Mouse (Mus musculus) fibroblast of lung, adult 2 months (primary cell): ENCODE data around the gene Gatad2b.
A peak's percentile ranks its signal among the peaks of the same experiment; 100 is the strongest.
"Not testable (repeated sequence)": the region's sequence is repeated elsewhere in the genome, so short reads cannot be mapped to it uniquely, and the experiment has no call there.

Experiments used
- DNase-seq: peaks from one replicate; pipeline ENCODE4 v3.0.0-alpha.2; 2011; ENCODE audit warnings: low read depth

Gatad2b gene

DNA sequence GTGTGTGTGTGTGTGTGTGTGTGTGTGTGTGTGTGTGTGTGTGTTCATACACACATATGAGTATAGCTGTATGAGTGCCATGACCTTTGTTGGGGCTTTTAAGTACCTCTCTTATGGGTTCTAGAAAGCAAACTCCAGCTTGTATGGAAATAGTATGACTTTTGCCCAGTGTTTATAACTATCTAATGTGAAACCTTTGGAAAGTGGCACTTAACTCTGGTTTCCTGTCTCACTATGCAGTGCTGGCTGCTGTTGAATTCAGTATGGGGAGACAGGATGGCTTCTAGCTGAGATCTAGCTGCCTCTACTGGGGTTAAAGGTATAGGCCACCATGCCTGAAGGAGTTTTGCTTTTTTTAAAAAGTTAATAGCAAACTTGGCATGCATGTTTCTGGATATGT lies 16.6 kb downstream of the Gatad2b start:
- no peak for DNase-seq

DNA sequence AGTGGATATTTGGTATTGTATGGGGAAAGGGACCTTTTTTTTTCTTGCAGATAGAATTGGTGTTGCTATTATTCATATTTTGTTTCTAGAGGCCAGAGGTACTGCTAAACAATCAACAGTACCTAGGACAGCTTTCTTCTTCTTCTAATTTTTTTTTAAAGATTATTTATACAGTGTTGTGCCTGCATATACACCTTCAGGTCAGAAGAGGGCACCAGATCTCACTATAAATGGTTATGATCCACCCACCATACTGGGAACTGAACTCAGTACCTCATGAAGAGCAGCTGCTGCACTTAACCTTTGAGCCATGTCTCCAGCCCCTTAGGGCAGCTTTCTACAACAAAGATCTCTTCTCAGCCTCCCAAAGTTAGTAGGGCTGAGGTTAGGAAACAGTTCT lies 20.4 kb downstream of the Gatad2b start:
- DNase-seq = no peak

DNA sequence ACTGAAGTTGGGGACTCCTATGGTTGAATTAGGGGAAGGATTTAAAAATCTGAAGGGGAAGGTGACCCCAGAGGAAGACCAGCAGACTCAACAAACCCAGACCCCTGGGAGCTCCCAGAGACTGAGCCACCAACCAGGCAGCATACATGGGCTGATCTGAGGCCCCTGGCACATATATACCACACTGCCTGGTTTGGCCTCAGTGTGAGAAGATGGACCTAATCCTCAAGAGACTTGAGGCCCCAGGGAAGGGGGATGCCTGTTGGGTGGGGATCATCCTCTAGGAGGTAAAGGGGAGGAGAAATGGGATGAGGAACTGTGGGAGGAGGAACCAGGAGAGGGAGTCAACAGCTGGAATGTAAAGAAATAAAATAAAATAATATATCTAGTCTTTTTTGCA lies 21.3 kb downstream of the Gatad2b start:
- no peak for DNase-seq

- no peak for DNase-seq
Observed at GRCm38 (mm10) chr3:90322289-90322688, 29.3 kb downstream of the Gatad2b start.

- peak; percentile 18 for DNase-seq
Observed at GRCm38 (mm10) chr3:90323119-90323518, 30.1 kb downstream of the Gatad2b start.

- DNase-seq = no peak
Observed at GRCm38 (mm10) chr3:90332485-90332884, 39.5 kb downstream of the Gatad2b start.

DNA sequence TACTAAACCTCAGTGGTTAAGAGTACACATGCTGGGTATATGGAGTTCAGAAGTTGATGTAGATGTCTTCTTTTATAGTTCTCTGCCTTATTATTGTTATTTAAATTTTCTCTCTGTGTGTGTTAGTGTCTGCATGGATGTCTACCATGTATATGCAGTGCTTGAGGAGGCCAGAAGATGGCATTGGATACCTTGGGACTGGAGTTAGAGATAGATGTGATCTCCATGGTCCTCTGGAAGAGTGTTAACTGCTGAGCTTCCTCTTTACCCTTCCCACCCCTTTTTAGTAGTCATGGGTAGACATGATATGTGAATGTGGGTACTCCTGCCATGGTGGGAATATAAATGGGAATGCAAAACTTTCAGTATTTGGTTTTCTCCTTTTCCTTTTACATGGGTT lies 42.5 kb downstream of the Gatad2b start:
- DNase-seq = no peak

DNA sequence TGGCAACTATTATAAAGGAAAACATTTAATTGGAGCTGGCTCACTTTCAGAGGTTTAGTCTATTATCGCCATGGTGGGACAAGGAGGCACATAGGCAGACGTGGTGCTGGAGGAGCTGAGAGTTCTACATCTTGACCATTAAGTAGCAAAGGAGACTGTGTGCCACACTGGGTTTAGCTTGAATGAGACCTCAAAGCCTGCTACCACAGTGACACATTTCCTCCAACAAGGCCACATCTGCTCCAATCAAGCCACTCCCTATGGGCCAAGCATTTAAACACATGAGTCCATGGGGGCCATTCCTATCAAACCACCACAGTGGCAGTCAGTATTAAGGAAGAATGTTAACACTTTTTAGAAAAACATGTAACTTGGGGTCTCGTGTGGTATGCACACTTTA lies 45.2 kb downstream of the Gatad2b start:
- DNase-seq = no peak

DNA sequence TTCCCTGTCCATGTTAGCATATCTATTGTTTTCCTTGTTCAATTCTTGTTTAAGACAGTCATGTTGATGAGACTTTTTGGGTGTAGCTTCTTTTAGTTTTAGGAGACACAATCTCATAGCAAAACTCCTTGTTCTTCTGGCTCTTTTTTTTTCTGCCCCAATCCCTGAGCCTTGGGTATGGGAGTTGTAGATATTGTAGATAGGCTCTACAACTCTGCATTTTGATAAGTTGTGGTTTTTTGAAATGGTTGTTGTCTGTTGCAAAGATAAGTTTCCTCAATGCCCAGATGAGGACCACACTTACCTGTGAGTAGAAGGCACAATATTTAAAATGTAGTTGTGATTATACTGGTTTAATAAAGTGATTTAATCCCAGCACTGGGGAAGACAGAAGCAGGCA lies 47.2 kb downstream of the Gatad2b start:
- no peak for DNase-seq

DNA sequence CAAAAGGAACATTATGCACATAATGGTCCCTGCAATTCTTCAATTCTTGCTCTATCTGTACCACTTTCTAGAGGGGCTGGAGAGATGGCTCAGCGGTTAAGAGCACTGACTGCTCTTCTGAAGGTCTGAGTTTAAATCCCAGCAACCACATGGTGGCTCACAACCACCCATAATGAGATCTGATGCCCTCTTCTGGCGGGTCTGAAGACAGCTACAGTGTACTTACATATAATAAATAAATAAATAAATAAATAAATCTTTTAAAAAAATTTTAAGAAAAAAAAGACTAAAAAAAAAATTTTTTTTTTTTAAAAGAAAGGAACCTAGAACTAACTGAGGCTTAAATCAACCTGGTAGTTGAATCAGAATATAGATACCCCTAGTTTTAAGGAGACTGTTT lies 49.9 kb downstream of the Gatad2b start:
- DNase-seq = not testable (repeated sequence)

- no peak for DNase-seq
Observed at GRCm38 (mm10) chr3:90347847-90348246, 54.9 kb downstream of the Gatad2b start.

DNA sequence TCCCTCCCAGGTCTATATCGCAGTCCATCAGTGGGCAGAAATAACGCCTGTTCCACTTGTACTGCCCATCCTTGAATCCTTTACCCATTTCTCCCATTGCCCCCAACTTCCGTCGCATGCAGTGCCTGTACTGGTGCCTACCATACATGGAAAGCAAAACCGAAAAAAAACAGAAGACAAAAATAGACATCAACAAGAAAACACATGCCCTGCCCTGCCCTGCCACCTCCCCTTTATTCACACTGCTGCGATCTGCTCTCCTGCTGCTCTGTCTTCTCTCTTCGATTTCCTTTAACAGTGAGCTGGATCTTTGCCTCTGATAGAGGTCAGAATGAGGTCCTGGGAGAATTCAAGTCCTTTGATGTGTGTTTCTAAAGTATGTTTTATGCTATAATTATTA lies 65.0 kb downstream of the Gatad2b start:
- DNase-seq = no peak

- DNase-seq = no peak
Observed at GRCm38 (mm10) chr3:90359230-90359629, 66.3 kb downstream of the Gatad2b start.

- DNase-seq = no peak
Observed at GRCm38 (mm10) chr3:90361476-90361875, 68.5 kb downstream of the Gatad2b start.

DNA sequence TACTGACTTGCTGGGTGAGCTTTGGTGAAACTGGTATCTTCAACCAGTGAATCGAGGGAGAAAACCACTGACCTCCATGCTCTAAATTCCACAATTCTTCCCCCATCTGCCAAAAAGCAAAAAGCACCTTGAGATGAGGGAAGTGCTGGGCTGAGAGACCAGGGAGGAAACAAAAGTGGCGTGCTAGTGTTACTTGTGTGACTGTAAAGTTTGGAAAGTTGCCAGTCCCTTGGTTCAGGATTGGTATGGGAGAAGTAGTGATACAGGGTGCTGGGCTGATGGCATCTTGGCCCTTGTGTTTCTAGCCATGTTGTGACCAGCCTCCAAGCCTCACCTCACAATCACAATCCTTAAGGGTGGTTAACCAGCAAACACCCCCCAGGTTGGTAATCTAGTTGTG lies 69.4 kb downstream of the Gatad2b start:
- DNase-seq = no peak

DNA sequence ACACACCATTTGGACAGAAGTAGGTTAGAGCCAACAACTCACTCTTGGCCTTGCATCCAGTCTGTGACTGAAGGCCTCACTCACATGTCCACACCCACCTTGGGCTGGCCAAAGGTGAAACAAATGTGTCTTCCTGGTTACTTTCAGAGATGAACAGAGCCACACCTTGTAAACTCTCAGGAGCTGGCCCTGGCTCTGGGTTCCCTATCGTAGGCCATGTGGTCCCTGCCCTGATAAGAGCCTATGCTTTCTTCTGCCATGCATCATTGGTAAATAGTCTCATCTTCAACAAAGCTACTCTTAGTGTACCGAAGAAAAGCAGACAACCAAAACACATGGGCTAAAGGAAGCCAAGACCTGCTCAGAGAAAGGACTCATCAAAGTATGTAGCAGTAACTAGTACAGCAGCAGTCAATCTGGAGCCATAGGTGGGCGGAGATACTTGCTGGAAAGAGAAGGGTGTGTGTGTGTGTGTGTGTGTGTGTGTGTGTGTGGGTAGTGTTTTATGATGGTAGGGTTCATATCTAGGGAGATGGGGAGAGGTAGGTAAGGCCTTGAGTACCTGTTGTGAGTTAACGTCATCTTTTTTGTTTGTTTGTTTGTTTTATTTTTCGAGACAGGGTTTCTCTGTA lies 74.1 kb downstream of the Gatad2b start:
- no peak for DNase-seq

GRCm38 (mm10) chr3:90369041-90369440 lies 76.1 kb downstream of the Gatad2b start:
- DNase-seq = no peak

DNA sequence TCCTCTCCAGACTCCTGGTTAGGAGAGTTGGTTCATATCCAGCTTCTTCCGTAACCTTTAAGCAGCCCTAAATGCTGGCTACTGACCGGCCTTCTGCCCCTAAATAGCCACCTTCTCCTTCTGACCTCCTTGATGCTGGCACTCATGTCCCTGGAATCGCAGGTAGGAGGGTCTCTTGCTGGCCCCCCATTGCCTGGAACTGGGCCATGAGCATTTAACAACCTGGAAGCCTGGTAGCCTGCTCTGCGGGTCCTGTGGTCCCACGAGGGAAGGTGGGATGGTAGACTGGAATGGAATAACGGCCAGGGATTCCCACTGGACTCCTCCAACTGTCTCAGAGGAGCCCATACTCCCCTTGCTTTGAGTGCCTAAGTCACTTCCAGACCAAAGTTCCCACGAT lies 78.9 kb downstream of the Gatad2b start:
- no peak for DNase-seq

DNA sequence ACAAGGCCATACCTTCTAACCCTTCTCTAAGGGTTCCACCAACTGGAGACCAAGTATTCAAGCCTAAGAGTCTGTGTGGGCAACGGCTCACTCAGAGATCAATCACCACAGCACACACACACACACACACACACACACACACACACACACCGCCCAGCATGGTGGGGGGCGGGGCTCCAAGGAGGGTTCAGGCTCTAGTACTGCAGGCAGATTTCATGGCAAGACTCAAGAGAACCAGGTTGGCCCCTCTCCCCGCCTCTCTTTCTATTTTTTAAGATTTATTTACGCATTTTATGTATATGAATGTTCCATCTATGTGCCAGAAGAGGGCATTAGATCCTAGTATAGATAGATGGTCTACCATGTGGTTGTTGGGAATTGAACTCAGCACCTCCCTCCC lies 79.8 kb downstream of the Gatad2b start:
- DNase-seq = no peak

DNA sequence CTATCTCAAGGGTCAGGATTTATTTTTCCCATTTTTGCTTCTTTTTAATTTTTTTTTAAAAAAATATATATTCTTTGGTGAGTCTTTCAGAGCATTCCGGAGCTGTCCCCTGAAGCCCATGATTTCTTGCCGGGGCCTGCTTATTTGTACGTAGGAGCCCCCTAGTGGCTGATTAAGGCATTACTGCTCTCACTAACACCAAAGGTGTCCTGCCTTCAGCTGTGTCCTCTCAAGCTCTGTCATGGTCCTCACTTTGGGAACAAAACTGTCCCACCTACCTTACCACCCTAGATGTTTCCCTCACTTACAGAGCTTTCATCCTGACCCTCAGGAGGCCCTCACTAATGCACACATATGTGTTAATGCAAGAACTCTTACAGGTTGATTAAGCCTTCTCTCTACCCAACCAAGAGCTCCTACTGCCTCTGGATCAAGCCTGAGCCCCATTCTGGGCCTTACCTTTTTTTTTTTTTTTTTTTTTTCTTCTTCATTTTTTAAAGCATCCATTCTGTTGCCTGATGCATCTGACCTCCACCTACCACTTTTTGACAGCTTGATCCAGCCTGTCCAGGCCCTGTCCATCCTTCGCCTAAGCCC lies 80.6 kb downstream of the Gatad2b start:
- DNase-seq = no peak

GRCm38 (mm10) chr3:90374368-90374767 lies 81.4 kb downstream of the Gatad2b start:
- no peak for DNase-seq

GRCm38 (mm10) chr3:90375562-90376246 lies 82.7 kb downstream of the Gatad2b start:
- DNase-seq = no peak

GRCm38 (mm10) chr3:90376247-90376585 lies 83.2 kb downstream of the Gatad2b start:
- no peak for DNase-seq

- no peak for DNase-seq
Observed at GRCm38 (mm10) chr3:90378496-90378895, 85.5 kb downstream of the Gatad2b start.
